Mouse (Mus musculus) bone marrow macrophage, adult 2 months (primary cell): ENCODE measurements around the gene Btbd9.

ENCODE experiments used
- CTCF ChIP-seq: IDR thresholded peaks from 2 replicates; pipeline ENCODE4 v1.5.1; 2012; ENCODE audit warnings: low read depth, mild to moderate bottlenecking, low read length, moderate library complexity
- POLR2A ChIP-seq: IDR thresholded peaks from 2 replicates; pipeline ENCODE4 v1.6.1; 2012; ENCODE audit warnings: mild to moderate bottlenecking, low read depth, low read length, borderline replicate concordance

DNA sequence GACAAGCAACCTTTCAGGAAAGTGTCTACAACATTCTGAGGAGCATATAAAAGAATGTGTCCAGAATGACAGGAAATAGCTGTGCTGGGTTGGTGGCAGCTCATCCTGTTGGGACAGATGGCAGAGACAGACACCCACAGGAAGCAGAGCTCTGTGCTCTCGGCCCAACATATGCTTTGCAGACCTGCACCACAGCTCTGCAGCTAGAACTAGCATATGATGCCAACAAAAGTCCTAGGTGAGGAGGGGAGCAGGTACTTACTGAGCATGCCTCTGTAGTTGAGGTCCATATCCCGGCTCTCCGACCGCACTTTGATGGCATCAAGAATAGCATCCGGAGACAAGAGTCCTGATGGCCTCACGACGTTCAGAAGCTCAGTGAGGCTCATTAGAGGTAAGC lies 51.8 kb downstream of the Btbd9 start:
- no peak for TF ChIP-seq CTCF
- TF ChIP-seq POLR2A = no peak
